Mouse (Mus musculus) hindbrain, postnatal 0 days (tissue): ENCODE measurements around the gene 1110065P20Rik. TPM values are rescaled to one million over a fixed set of nuclear protein-coding genes. Genes with fewer than 3 reads are reported as not detected.

ENCODE experiments used
- ATAC-seq: fragments of 200-750 bp; cut with Nextera tagmentation; 2 replicates; pipeline ENCODE4 v1.8.0; 2017; ENCODE audit warnings: mild to moderate bottlenecking, moderate TSS enrichment, moderate library complexity
- DNase-seq: peaks from one replicate; pipeline ENCODE4 v3.0.0-alpha.2; 2015; ENCODE audit warnings: low spot score
- H3K27ac ChIP-seq: fragments of 300-500 bp; sonication (generic); 2 replicates; pipeline ENCODE4 v1.5.1; 2014; ENCODE audit warnings: mild to moderate bottlenecking
- H3K27me3 ChIP-seq: fragments of 300-500 bp; sonication (generic); 2 replicates; pipeline ENCODE4 v1.6.1; 2014; ENCODE audit warnings: low read length, mixed read lengths; ENCODE audit not compliant: insufficient read depth
- H3K36me3 ChIP-seq: fragments of 300-500 bp; sonication (generic); 2 replicates; pipeline ENCODE4 v1.6.1; 2014; ENCODE audit warnings: low read length, mixed read lengths; ENCODE audit not compliant: insufficient read depth
- H3K4me1 ChIP-seq: fragments of 300-500 bp; sonication (generic); 2 replicates; pipeline ENCODE4 v1.6.1; 2014; ENCODE audit warnings: antibody characterized with exemption, low read length, mixed read lengths; ENCODE audit not compliant: insufficient read depth
- H3K4me2 ChIP-seq: fragments of 300-500 bp; sonication (generic); 2 replicates; pipeline ENCODE4 v1.6.1; 2014; ENCODE audit warnings: low read depth, mild to moderate bottlenecking, low read length, moderate library complexity, mixed read lengths
- H3K4me3 ChIP-seq: fragments of 300-500 bp; sonication (generic); 2 replicates; pipeline ENCODE4 v1.5.1; 2014; ENCODE audit warnings: low read length
- H3K9ac ChIP-seq: fragments of 300-500 bp; sonication (generic); replicated peaks from 2 replicates; pipeline ENCODE4 v1.6.1; 2014; ENCODE audit warnings: mild to moderate bottlenecking, low read length, moderate library complexity, mixed read lengths
- H3K9me3 ChIP-seq: fragments of 300-500 bp; sonication (generic); 2 replicates; pipeline ENCODE4 v1.6.1; 2016; ENCODE audit warnings: low read length, mixed read lengths
- CTCF ChIP-seq: IDR thresholded peaks from 2 replicates; pipeline ENCODE4 v1.5.1; 2016; ENCODE audit warnings: antibody characterized with exemption, control low read depth, low read depth
- WGBS: fragments of 180-500 bp; shearing (Covaris S2); extraction: QIAGEN DNeasy Blood & Tissue Kit; methylation state at CpG from one replicate; pipeline ENCODE4 v1.1.7; 2014; 5-methylcytosine and 5-hydroxymethylcytosine counted together
- polyA plus RNA-seq: library from polyadenylated mRNA; unstranded; fragments of >200 nt; fragmentation: Nextera tagmentation; extraction: Ambion mirVana; gene quantifications from 2 replicates; pipeline ENCODE4 v1.2.1, GENCODE M21; 2015
- total RNA-seq: library from RNA; depleted of rRNA; stranded (reverse); fragments of >200 nt; gene quantifications from 2 replicates; pipeline ENCODE4 v1.2.3, GENCODE M21; 2014; rRNA removed

The 1110065P20Rik gene
- total and polyA plus RNA-seq, 2 experiments from 2014 or later, result 152 to 212 TPM

DNA sequence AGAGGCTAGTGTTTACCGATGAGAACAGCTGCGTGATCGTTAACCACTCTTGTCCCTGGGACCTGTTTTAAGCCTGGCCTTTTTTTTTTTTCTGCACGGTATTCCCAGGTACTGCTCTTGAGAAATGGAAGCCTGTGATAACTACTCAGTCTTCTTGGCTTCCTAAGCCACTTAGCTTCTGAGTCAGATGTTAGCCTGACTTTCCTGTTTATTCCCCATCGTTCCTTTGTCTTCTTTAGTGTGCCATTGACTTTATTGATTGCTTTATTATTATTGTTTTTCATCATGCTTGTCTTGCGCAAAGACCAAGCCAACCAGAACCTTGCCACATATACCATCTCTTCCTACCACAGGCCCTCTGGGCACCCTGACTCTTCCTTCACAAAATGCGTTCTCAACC is 40.9 kb downstream of the 1110065P20Rik start:
- H3K27me3 ChIP-seq, result no peaks in the 10 kb centered on the region
- peaks cover 18% of the 10 kb centered on the region; the same call in 1 of the 2 replicates for H3K36me3 ChIP-seq
- H3K4me1 ChIP-seq, result 0 out of 2 replicates have a peak, but pooled peaks cover 8% of the 10 kb centered on the region
- H3K4me3 ChIP-seq, result no peak overlapping the region
- TF ChIP-seq CTCF, result no peak
- no peak for DNase-seq
- H3K27ac ChIP-seq, result no peak overlapping the region
- no peaks in the 10 kb centered on the region for H3K9me3 ChIP-seq
- no peak overlapping the region for H3K9ac ChIP-seq
- no peak overlapping the region for H3K4me2 ChIP-seq
- no peak for ATAC-seq
- WGBS, result 89% methylated on average over 7 of the region's 7 CpGs

DNA sequence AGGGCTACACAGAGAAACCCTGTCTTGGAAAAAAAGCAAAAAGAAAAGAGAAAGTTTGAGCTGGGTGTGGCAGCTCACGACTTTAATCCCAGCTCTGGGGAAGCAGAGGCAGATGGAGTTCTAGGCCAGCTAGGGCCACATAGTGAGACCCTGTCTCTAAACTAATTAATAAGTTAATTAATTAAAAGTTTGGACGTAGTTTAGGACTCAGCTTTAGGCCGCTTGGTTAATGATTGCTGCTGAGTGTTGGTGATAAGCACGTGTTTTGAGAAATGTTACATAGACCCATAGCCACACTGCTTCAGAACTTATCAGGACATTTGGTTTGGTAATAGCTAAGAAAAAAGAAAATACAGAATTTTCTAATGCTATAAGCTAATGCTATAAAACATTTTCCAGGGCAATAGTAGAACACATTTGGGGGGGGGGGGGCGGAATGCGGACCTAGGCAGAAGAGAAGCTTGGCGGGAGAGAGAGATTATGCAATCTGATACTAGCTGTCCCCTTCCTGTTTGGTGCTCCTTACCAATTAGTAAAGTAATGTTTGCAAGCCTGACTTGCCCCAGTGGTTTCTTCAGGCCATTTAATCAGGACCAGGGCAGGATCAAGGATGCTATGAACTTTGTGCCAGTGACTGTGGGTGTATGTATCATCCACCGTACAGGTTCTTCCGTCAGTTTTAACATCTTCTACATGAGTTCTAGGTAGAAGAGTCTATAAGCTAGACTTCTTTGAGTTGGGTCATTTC is 41.7 kb downstream of the 1110065P20Rik start:
- H3K9me3 ChIP-seq, result no peaks in the 10 kb centered on the region
- peaks cover 18% of the 10 kb centered on the region; the same call in 1 of the 2 replicates for H3K36me3 ChIP-seq
- H3K4me3 ChIP-seq, result no peak overlapping the region
- H3K9ac ChIP-seq, result no peak overlapping the region
- ATAC-seq, result no peak
- no peak overlapping the region for H3K27ac ChIP-seq
- H3K27me3 ChIP-seq, result no peaks in the 10 kb centered on the region
- WGBS, result 90% methylated on average over 9 of the region's 9 CpGs
- no peak for DNase-seq
- no peak overlapping the region for H3K4me2 ChIP-seq
- no peak for TF ChIP-seq CTCF
- 0 out of 2 replicates have a peak, but pooled peaks cover 8% of the 10 kb centered on the region for H3K4me1 ChIP-seq

DNA sequence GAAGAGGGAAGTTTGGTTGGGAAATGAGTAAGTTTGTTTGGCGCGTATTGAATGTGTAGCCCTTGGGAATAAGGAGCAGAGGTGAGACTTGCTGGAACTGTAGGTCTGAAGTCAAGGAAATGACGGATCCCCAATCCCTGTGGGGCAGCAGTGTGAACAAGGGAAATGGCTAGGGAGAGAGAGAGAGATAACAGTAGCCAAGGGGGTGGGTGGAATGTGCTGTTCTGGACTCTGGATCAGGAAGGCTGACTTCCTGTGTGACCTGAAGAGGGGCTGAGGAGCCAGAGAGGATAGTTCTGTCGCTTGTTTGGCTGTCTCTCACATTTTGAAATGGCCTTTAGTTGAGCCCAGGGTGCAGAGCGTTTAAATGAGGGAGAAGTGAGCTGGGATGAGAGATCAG is 42.5 kb downstream of the 1110065P20Rik start:
- no peak overlapping the region for H3K9ac ChIP-seq
- WGBS, result 95% methylated on average over 5 of the region's 5 CpGs
- peaks cover 18% of the 10 kb centered on the region; the same call in 1 of the 2 replicates for H3K36me3 ChIP-seq
- no peak overlapping the region for H3K27ac ChIP-seq
- H3K27me3 ChIP-seq, result no peaks in the 10 kb centered on the region
- 0 out of 2 replicates have a peak, but pooled peaks cover 8% of the 10 kb centered on the region for H3K4me1 ChIP-seq
- no peaks in the 10 kb centered on the region for H3K9me3 ChIP-seq
- no peak for DNase-seq
- TF ChIP-seq CTCF, result no peak
- H3K4me2 ChIP-seq, result no peak overlapping the region
- no peak for ATAC-seq
- no peak overlapping the region for H3K4me3 ChIP-seq

DNA sequence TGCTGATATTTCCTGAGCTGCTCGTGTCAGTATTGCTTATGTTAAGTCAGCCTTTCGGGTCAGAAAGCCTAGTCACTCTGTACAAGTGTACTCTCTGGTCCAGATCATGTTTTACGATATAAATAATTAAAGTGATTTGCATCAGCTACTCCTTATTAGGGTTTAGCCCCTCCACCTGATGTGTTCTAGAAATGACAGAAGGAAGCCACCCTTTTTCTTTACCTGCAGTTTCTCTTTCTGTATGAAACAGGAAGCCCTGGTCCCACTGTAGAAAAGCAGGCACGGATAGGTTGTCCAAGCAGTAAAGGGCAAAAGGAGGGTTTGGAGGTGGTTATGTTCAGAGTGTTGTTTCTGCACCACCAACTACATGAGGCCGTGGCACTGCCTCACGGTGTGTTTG is 47.6 kb downstream of the 1110065P20Rik start:
- Histone ChIP-seq H3K4me3 (peak overlapping the region; percentile 81), H3K9ac (no peak overlapping the region), H3K9me3 (no peaks in the 10 kb centered on the region), H3K27me3 (no peaks in the 10 kb centered on the region), H3K4me1 (no peaks in the 10 kb centered on the region; the same call in 1 of the 2 replicates), H3K27ac (no peak overlapping the region), H3K36me3 (peaks cover 20% of the 10 kb centered on the region; the same call in 1 of the 2 replicates), H3K4me2 (peak overlapping the region; percentile 81)
- no peak for ATAC-seq
- DNase-seq, result no peak
- 74% methylated on average over 6 of the region's 6 CpGs for WGBS
- no peak for TF ChIP-seq CTCF

DNA sequence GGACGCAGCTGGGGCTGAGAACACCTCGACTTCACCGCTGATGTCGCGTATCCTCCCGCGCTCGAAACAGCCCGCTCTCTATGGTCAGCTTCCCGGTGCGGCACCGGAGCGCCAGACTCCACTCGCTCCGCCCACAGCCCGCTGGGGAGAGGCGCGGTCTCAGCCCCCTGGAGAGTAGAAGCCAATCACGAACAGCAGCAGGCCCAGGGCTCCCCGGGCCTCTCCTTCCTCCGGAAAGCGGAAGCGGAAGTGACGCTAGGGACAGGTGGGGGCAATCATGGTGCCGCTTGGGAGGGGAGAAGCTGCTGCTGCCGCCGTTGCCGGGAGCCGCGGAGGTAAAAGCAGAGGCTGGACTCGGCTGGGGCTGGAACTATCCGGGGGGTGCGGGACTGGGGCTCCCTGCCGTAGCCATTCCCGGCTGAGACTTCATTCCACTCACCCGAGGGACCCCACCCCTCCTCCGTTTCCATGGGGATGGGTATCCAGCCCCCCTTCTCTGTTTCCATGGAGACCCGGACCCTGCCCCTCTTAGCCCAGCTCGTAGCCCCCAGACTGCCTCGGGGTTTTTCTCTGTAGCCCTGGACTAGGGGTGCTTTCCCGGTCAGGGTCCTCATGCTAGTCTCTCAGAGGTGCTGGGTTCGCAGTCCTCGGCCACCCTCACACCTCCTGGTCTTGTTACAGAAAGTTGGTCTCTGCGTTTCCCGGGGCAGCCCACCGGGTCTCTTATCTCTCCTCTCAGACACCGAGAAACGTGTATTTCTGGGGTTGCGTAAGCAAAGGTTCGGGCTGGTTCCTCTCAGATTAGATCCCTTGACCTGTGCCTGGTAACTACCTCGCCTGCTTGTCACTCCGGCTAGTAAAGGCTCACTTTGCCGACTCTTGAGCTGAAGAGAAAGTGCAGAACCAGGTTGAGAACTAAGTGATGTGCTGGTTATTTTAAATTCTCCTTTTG is 48.4 kb downstream of the 1110065P20Rik start:
- H3K27me3 ChIP-seq, result no peaks in the 10 kb centered on the region
- DNase-seq (peak; percentile 98), ATAC-seq (peak; percentile 98)
- H3K4me1 ChIP-seq, result no peaks in the 10 kb centered on the region; the same call in 1 of the 2 replicates
- H3K9me3 ChIP-seq, result no peaks in the 10 kb centered on the region
- 2% methylated on average over 51 of the region's 53 CpGs for WGBS
- H3K36me3 ChIP-seq, result peaks cover 27% of the 10 kb centered on the region; the same call in 1 of the 2 replicates
- peak overlapping the region; percentile 92 for H3K27ac ChIP-seq
- H3K4me2 ChIP-seq, result peak overlapping the region; percentile 81
- TF ChIP-seq CTCF, result no peak
- H3K9ac ChIP-seq, result peak overlapping the region; percentile 65
- peak overlapping the region; percentile 81 for H3K4me3 ChIP-seq

DNA sequence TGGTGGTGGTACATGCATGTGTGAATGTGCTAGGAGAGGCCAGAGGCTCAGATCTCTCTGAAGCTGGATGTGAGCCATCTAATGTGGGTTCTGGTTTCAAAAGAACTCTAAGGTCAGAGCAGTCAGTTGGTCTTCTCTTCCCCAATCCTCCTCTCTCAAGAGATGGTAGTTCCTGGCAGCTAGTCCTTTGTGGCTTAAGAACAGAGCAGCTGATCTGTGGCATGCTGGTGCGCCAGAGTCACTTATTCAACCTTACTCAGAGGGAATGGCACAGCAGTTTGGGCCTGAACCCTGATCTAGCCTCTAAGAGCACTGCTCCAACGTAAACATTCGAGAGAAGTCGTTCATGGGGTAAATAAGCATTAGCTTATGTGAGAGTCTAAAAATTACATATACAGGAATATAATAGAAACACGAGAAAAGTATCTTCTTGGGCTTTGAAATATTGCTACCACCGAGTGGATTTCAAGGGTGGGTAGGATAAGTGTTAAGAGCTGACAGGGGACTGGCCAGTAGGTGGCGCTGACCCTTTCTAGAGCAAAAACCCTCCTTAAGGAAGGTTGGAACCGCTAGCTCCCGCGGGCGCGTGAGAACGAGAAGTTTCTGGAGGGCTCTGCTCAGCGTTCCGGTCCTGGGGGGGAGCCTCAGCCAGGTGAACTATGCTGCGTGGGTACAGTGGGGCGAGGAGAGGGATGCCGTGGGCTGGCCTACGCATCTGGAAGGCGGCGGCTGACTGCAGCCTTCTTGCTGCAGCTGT is 49.3 kb downstream of the 1110065P20Rik start, which contains the start of gene Mtf1:
Mtf1 (plus strand) TSS at position 553 of the 757 bp plus-strand sequence.
- Histone ChIP-seq H3K9ac (peak within 1 kb of the TSS; percentile 65), H3K4me1 (no peaks in the 10 kb centered on the region; the same call in 1 of the 2 replicates), H3K27me3 (no peaks in the 10 kb centered on the region), H3K4me2 (peak within 1 kb of the TSS; percentile 81), H3K36me3 (peaks cover 24% of the 10 kb centered on the region; the same call in 1 of the 2 replicates), H3K27ac (peak within 1 kb of the TSS; percentile 92), H3K9me3 (no peaks in the 10 kb centered on the region), H3K4me3 (peak within 1 kb of the TSS; percentile 81)
- TF ChIP-seq CTCF, result peak; percentile 86
- DNase-seq (peak; percentile 96), ATAC-seq (peak; percentile 80)
- 3% methylated on average over 21 of the region's 21 CpGs for WGBS

Other genes starting within 250 kb of the 1110065P20Rik start
- gene 3100002H09Rik, start 240.4 kb downstream of the 1110065P20Rik start, total RNA-seq, result 0.26 TPM in 1 of 2 replicates, not detected in the other
- gene 3100002H09Rik, start 240.4 kb downstream of the 1110065P20Rik start, polyA plus RNA-seq, result 0.23 TPM in 1 of 2 replicates, not detected in the other
- 4.8 and 7.0 TPM in 2 replicates for gene Pou3f1, start 194.4 kb downstream of the 1110065P20Rik start, total RNA-seq
- 4.1 and 6.3 TPM in 2 replicates for gene Pou3f1, start 194.4 kb downstream of the 1110065P20Rik start, polyA plus RNA-seq
- 4.0 and 9.0 TPM in 2 replicates for gene Utp11, start 157.6 kb downstream of the 1110065P20Rik start, total RNA-seq
- gene Utp11, start 157.6 kb downstream of the 1110065P20Rik start, polyA plus RNA-seq, result 31.2 and 39.0 TPM in 2 replicates
- gene Fhl3, start 150.5 kb downstream of the 1110065P20Rik start, total RNA-seq, result 7.1 and 7.3 TPM in 2 replicates
- 2.5 and 3.1 TPM in 2 replicates for gene Fhl3, start 150.5 kb downstream of the 1110065P20Rik start, polyA plus RNA-seq
- gene Sf3a3, start 136.4 kb downstream of the 1110065P20Rik start, total RNA-seq, result 18.7 and 33.0 TPM in 2 replicates
- 79.7 and 87.9 TPM in 2 replicates for gene Sf3a3, start 136.4 kb downstream of the 1110065P20Rik start, polyA plus RNA-seq
- 15.9 and 16.0 TPM in 2 replicates for gene Inpp5b, start 109.3 kb downstream of the 1110065P20Rik start, total RNA-seq
- 14.9 and 15.4 TPM in 2 replicates for gene Inpp5b, start 109.3 kb downstream of the 1110065P20Rik start, polyA plus RNA-seq
- gene Mtf1, start 49.1 kb downstream of the 1110065P20Rik start, total RNA-seq, result 7.7 and 17.3 TPM in 2 replicates
- 23.4 and 24.7 TPM in 2 replicates for gene Mtf1, start 49.1 kb downstream of the 1110065P20Rik start, polyA plus RNA-seq
- 52.9 and 76.1 TPM in 2 replicates for gene Yrdc, start 517 bp downstream of the 1110065P20Rik start, total RNA-seq
- gene Yrdc, start 517 bp downstream of the 1110065P20Rik start, polyA plus RNA-seq, result 47.0 and 52.9 TPM in 2 replicates
- 52.3 and 56.9 TPM in 2 replicates for gene Maneal, start 11.0 kb upstream of the 1110065P20Rik start, total RNA-seq
- gene Maneal, start 11.0 kb upstream of the 1110065P20Rik start, polyA plus RNA-seq, result 9.4 and 9.6 TPM in 2 replicates
- gene Epha10, start 29.7 kb upstream of the 1110065P20Rik start, total RNA-seq, result 28.4 and 49.6 TPM in 2 replicates
- 13.7 and 14.2 TPM in 2 replicates for gene Epha10, start 29.7 kb upstream of the 1110065P20Rik start, polyA plus RNA-seq
- 12.8 and 15.5 TPM in 2 replicates for gene 9930104L06Rik, start 85.9 kb upstream of the 1110065P20Rik start, total RNA-seq
- 9.3 and 9.4 TPM in 2 replicates for gene 9930104L06Rik, start 85.9 kb upstream of the 1110065P20Rik start, polyA plus RNA-seq
- 10.8 and 17.1 TPM in 2 replicates for gene Cdca8, start 88.1 kb upstream of the 1110065P20Rik start, total RNA-seq
- 28.9 and 35.1 TPM in 2 replicates for gene Cdca8, start 88.1 kb upstream of the 1110065P20Rik start, polyA plus RNA-seq
- gene Rspo1, start 135.2 kb upstream of the 1110065P20Rik start, total RNA-seq, result 0.36 and 13.6 TPM in 2 replicates
- gene Rspo1, start 135.2 kb upstream of the 1110065P20Rik start, polyA plus RNA-seq, result 0.74 and 0.95 TPM in 2 replicates
- gene Gnl2, start 165.4 kb upstream of the 1110065P20Rik start, total RNA-seq, result 22.5 and 26.0 TPM in 2 replicates
- 70.2 and 77.6 TPM in 2 replicates for gene Gnl2, start 165.4 kb upstream of the 1110065P20Rik start, polyA plus RNA-seq
- gene Dnali1, start 214.5 kb upstream of the 1110065P20Rik start, total RNA-seq, result 0.73 and 2.4 TPM in 2 replicates
- 1.4 and 1.5 TPM in 2 replicates for gene Dnali1, start 214.5 kb upstream of the 1110065P20Rik start, polyA plus RNA-seq
- gene Snip1, start 215.5 kb upstream of the 1110065P20Rik start, total RNA-seq, result 29.2 and 35.0 TPM in 2 replicates
- gene Snip1, start 215.5 kb upstream of the 1110065P20Rik start, polyA plus RNA-seq, result 15.7 and 16.3 TPM in 2 replicates
- 47.0 and 50.4 TPM in 2 replicates for gene Meaf6, start 233.9 kb upstream of the 1110065P20Rik start, total RNA-seq
- 131 and 133 TPM in 2 replicates for gene Meaf6, start 233.9 kb upstream of the 1110065P20Rik start, polyA plus RNA-seq